Mouse (Mus musculus) lung, adult 2 months (tissue): ENCODE results near the gene 4930518I15Rik. TPM values are rescaled to one million over a fixed set of nuclear protein-coding genes. Genes with fewer than 3 reads are reported as not detected.
A peak's percentile ranks its signal among the peaks of the same experiment; 100 is the strongest.

Experiments
- DNase-seq: peaks from one replicate; pipeline ENCODE4 v3.0.0; 2022
- H3K4me1 ChIP-seq: fragments of 200-500 bp; 2 replicates; pipeline ENCODE4 v1.6.1; 2011; ENCODE audit warnings: low read length; ENCODE audit not compliant: control insufficient read depth, insufficient read depth
- H3K4me3 ChIP-seq: fragments of 200-500 bp; replicated peaks from 2 replicates; pipeline ENCODE3; 2011; ENCODE audit warnings: low read depth, mild to moderate bottlenecking, control low read depth, low read length; ENCODE audit errors: extremely low read depth
- CTCF ChIP-seq: fragments of 200-500 bp; IDR thresholded peaks from 2 replicates; pipeline ENCODE4 v1.5.1; 2011; ENCODE audit warnings: mild to moderate bottlenecking, low read length, control low read depth; ENCODE audit not compliant: insufficient read depth
- POLR2A ChIP-seq: fragments of 200-500 bp; IDR thresholded peaks from 2 replicates; pipeline ENCODE4 v1.6.1; 2011; ENCODE audit warnings: low read depth, mild to moderate bottlenecking, control low read depth, low read length, borderline replicate concordance; ENCODE audit errors: extremely low read depth
- WGBS: fragments of 180-500 bp; shearing (Covaris S2); methylation state at CpG from one replicate; pipeline ENCODE4 v1.1.7; 2018; 5-methylcytosine and 5-hydroxymethylcytosine counted together
- polyA plus RNA-seq: library from polyadenylated mRNA; depleted of rRNA; stranded (reverse); fragments of >200 nt; gene quantifications from 2 replicates; pipeline ENCODE4 v1.2.3, GENCODE M21; 2012; rRNA removed

The 4930518I15Rik gene
- polyA plus RNA-seq, 1 experiment: 1.7 TPM

DNA sequence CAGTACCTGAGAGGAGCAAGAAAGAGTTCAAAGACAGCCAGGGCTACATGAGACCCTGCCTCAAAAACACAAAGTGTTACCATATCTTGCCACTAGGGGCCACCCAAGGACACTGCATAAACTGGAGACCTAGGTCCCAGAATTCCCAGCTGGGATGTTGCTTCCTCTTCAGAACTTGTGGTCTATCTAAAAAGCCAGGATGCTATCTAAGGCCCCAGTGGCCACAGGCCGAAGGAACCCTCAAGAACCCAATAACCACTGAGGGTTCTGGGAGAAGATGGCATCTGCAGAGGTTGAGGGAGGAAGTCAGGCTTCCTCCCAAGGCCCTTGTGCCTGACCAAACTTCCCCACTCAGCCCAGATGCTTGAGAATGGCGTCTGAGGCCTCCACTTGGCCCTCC lies 48.2 kb downstream of the 4930518I15Rik start:
- TF ChIP-seq POLR2A: no peak
- peak; percentile 50 for TF ChIP-seq CTCF
- Histone ChIP-seq H3K4me3 (no peak overlapping the region), H3K4me1 (no peaks in the 10 kb centered on the region)
- DNase-seq: peak; percentile 71
- WGBS: 23% methylated on average over 2 of the region's 2 CpGs

- Histone ChIP-seq H3K4me3 (no peak overlapping the region), H3K4me1 (no peaks in the 10 kb centered on the region)
- no peak for DNase-seq
- TF ChIP-seq POLR2A (no peak), CTCF (no peak)
- WGBS: 58% methylated on average over 6 of the region's 6 CpGs
These were observed 50.9 kb downstream of the 4930518I15Rik start for GRCm38 (mm10) chr2:156806886-156807285.

Other genes with a start within 250 kb of the 4930518I15Rik start
- gene Dlgap4, start 244.2 kb downstream of the 4930518I15Rik start, polyA plus RNA-seq: 87.5 and 116 TPM in 2 replicates
- 174 and 258 TPM in 2 replicates for gene Myl9, start 82.5 kb downstream of the 4930518I15Rik start, polyA plus RNA-seq
- gene Tgif2, start 17.9 kb downstream of the 4930518I15Rik start, polyA plus RNA-seq: 8.4 and 11.8 TPM in 2 replicates
- 82.5 and 104 TPM in 2 replicates for gene Rab5if, start 5.2 kb upstream of the 4930518I15Rik start, polyA plus RNA-seq
- gene Sla2, start 29.2 kb upstream of the 4930518I15Rik start, polyA plus RNA-seq: 0.86 and 0.95 TPM in 2 replicates
- 32.9 and 41.7 TPM in 2 replicates for gene Ndrg3, start 134.1 kb upstream of the 4930518I15Rik start, polyA plus RNA-seq
- 1.2 and 1.8 TPM in 2 replicates for gene Dsn1, start 149.2 kb upstream of the 4930518I15Rik start, polyA plus RNA-seq
- gene Soga1, start 221.3 kb upstream of the 4930518I15Rik start, polyA plus RNA-seq: 34.1 and 37.1 TPM in 2 replicates
- gene Tldc2, start 229.1 kb upstream of the 4930518I15Rik start, polyA plus RNA-seq: not detected in 2 replicates